Mouse (Mus musculus) brain, adult 2 months (tissue): Measurements from ENCODE around the gene Olfr1453.
"Not testable (repeated sequence)": the region's sequence is repeated elsewhere in the genome, so short reads cannot be mapped to it uniquely, and the experiment has no call there.

Experiments used
- DNase-seq: peaks from one replicate; pipeline ENCODE4 v3.0.0; 2011; ENCODE audit warnings: low read depth, low spot score

The Olfr1453 gene

GRCm38 (mm10) chr19:13028227-13028626, at the start of gene Olfr1453:
Gene Olfr1453, minus strand, starts transcription at chr19:13028327.
- no peak for DNase-seq

GRCm38 (mm10) chr19:13060310-13060709, 32.2 kb upstream of the Olfr1453 start, which contains the start of gene Olfr1454:
Gene Olfr1454, plus strand, starts transcription at chr19:13060610.
- no peak for DNase-seq

DNA sequence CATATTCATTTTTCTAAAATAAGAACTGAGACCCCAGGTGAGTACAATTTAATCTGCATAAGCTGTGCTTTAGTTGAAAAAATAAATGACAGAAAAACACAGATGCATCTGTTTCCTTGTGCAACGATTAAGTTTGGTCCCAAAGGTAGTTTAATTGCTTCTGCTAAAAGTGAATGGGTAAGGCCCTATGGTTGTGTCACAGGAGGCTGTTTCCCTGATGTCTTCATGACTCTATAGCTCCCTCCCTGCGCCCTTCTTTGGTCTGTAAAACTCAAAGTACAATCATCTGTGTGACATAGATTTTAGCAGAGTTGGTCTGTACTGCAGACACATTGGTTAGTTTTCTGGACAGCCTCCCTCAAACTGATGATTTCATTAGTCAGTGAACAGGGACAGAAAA, 33.4 kb downstream of the Olfr1453 start, which contains the start of gene Olfr1451:
TSS of gene Olfr1451 (plus strand) at position 301 of the 400 bp plus-strand sequence.
- no peak for DNase-seq

- DNase-seq = not testable (repeated sequence)
These were observed 35.8 kb downstream of the Olfr1453 start for GRCm38 (mm10) chr19:12992316-12992715.
